Mouse (Mus musculus): ENCODE measurements around the gene Sesn1. TPM values are rescaled to one million over a fixed set of nuclear protein-coding genes. Genes with fewer than 3 reads are reported as not detected.
A peak's percentile ranks its signal among the peaks of the same experiment; 100 is the strongest.

Sesn1 gene
- polyA plus RNA-seq, 1 experiment = 9.7 TPM

DNA sequence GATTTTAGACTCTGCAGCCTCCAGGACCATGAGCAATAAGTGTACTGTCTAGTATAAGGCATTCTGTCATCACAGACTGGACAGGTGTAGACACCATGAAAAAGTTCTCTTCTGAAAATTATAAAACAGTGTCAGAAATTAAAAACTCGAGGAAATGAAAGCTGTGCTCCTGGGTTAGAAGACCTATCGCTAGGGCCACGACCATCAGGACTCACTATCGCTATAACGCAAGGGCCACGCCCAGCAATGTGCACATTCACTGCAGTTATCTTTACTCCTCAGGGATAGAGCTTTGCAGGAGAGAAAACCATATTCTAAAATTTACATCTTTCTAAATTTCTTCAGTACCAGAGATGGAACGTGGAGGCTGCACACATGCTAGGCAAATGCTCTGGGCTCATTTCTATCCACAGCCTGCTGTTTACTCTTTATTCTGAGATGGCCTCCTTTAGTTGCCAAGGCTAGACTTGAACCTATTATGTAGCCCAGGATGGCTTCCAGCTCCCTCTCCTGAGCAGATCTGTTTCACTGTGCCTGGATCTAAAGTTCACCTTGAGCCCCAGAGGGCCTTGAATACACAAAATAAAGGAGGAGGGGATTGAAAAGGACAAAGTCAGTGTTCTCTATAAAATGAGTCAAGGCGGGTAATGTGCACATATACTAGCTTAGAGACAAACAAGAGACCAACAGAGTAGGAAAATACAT, 102.7 kb downstream of the Sesn1 start:
- H3K27me3 ChIP-seq (ENCODE audit: control insufficient read depth, insufficient read depth, insufficient read length) = no peaks in the 10 kb centered on the region
- no peak overlapping the region for H3ac ChIP-seq (ENCODE audit: control insufficient read depth, insufficient read length)
- no peak overlapping the region for H3K4me2 ChIP-seq (ENCODE audit: low read depth)
- no peaks in the 10 kb centered on the region for H3K79me2 ChIP-seq (ENCODE audit: control insufficient read depth, insufficient read depth)
- peaks cover 1% of the 10 kb centered on the region for H3K36me3 ChIP-seq (ENCODE audit: control insufficient read depth, insufficient read depth)
- TF ChIP-seq E2F4 (IDR thresholded peaks at IDR 0.05; ENCODE audit: insufficient read depth) = no peak
- TF ChIP-seq TCF3 (IDR thresholded peaks at IDR 0.05; ENCODE audit: insufficient read length, low read depth) = no peak
- TF ChIP-seq MAX (IDR thresholded peaks at IDR 0.05; ENCODE audit: low read depth) = no peak
- TF ChIP-seq USF1 (IDR thresholded peaks at IDR 0.05; ENCODE audit: low read depth) = no peak
- TF ChIP-seq MYOG (IDR thresholded peaks at IDR 0.05; ENCODE audit: control insufficient read depth in 1 of 3, insufficient read depth in 1 of 3, insufficient read length in 2 of 3, low read depth in 2 of 3) = no peak
- TF ChIP-seq SRF (IDR thresholded peaks at IDR 0.05; ENCODE audit: control insufficient read depth, insufficient read length, low read depth) = no peak
- H3K4me3 ChIP-seq = no peak overlapping the region

DNA sequence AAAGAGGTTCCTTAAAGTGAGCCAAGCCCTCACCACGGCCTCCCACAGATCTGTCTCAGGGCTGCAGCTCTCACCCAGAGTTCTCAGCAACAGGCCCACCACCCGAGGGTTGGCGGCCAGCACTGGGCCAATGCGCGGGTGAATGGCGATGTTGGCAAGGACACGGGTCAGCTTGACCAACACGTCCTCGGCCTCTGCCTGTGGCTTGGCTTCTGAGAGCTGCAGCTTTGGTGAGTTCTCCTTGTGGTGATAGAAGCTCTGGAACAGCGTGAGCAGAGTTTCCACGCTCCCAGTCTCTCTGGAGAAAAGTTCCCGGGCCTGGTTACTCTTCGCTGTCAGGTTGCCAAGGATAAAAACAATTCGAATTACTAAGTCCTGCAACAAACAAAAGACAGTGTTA, 117.0 kb downstream of the Sesn1 start:
- Histone ChIP-seq H3K4me3 (no peak overlapping the region), H3K79me2 (ENCODE audit: control insufficient read depth, insufficient read depth) (no peaks in the 10 kb centered on the region), H3ac (ENCODE audit: control insufficient read depth, insufficient read length) (no peak overlapping the region), H3K27me3 (ENCODE audit: control insufficient read depth, insufficient read depth, insufficient read length) (peaks cover 5% of the 10 kb centered on the region), H3K36me3 (ENCODE audit: control insufficient read depth, insufficient read depth) (no peaks in the 10 kb centered on the region), H3K4me2 (ENCODE audit: low read depth) (no peak overlapping the region)
- TF ChIP-seq USF1 (IDR thresholded peaks at IDR 0.05; ENCODE audit: low read depth) (no peak), E2F4 (IDR thresholded peaks at IDR 0.05; ENCODE audit: insufficient read depth) (no peak), MYOD1 (IDR thresholded peaks at IDR 0.05; ENCODE audit: control insufficient read depth in 1 of 3, insufficient read length in 2 of 3, low read depth in 2 of 3) (no peak), CEBPB (IDR thresholded peaks at IDR 0.05; ENCODE audit: insufficient read depth, poor library complexity, severe bottlenecking) (no peak), POLR2AphosphoS2 (IDR thresholded peaks at IDR 0.05; ENCODE audit: insufficient read length, low read depth) (no peak), REST (IDR thresholded peaks at IDR 0.05; ENCODE audit: insufficient read depth, insufficient read length) (no peak), TCF12 (IDR thresholded peaks at IDR 0.05; ENCODE audit: insufficient read depth, poor library complexity, severe bottlenecking) (no peak), POLR2A (IDR thresholded peaks at IDR 0.05; ENCODE audit: insufficient read length, low read depth) (no peak), TCF3 (IDR thresholded peaks at IDR 0.05; ENCODE audit: insufficient read length, low read depth) (no peak)

GRCm38 (mm10) chr10:41930966-41931365, 121.2 kb downstream of the Sesn1 start:
- Histone ChIP-seq H3K4me3 (no peak overlapping the region), H3K4me2 (ENCODE audit: low read depth) (no peak overlapping the region), H3ac (ENCODE audit: control insufficient read depth, insufficient read length) (no peak overlapping the region), H3K27me3 (ENCODE audit: control insufficient read depth, insufficient read depth, insufficient read length) (peaks cover 5% of the 10 kb centered on the region), H3K79me2 (ENCODE audit: control insufficient read depth, insufficient read depth) (no peaks in the 10 kb centered on the region), H3K36me3 (ENCODE audit: control insufficient read depth, insufficient read depth) (no peaks in the 10 kb centered on the region)
- TF ChIP-seq TCF3 (IDR thresholded peaks at IDR 0.05; ENCODE audit: insufficient read length, low read depth) = no peak
- no peak for TF ChIP-seq POLR2A (IDR thresholded peaks at IDR 0.05; ENCODE audit: insufficient read length, low read depth)
- TF ChIP-seq SRF (IDR thresholded peaks at IDR 0.05; ENCODE audit: control insufficient read depth, insufficient read length, low read depth) = no peak
- TF ChIP-seq USF1 (IDR thresholded peaks at IDR 0.05; ENCODE audit: low read depth) = no peak
- no peak for TF ChIP-seq MAX (IDR thresholded peaks at IDR 0.05; ENCODE audit: low read depth)
- no peak for TF ChIP-seq MYOD1 (IDR thresholded peaks at IDR 0.05; ENCODE audit: control insufficient read depth in 1 of 3, insufficient read length in 2 of 3, low read depth in 2 of 3)
- TF ChIP-seq TCF12 (IDR thresholded peaks at IDR 0.05; ENCODE audit: insufficient read depth, poor library complexity, severe bottlenecking) = no peak
- no peak for TF ChIP-seq CEBPB (IDR thresholded peaks at IDR 0.05; ENCODE audit: insufficient read depth, poor library complexity, severe bottlenecking)
- TF ChIP-seq POLR2AphosphoS2 (IDR thresholded peaks at IDR 0.05; ENCODE audit: insufficient read length, low read depth) = no peak
- no peak for TF ChIP-seq REST (IDR thresholded peaks at IDR 0.05; ENCODE audit: insufficient read depth, insufficient read length)
- no peak for TF ChIP-seq MYOG (IDR thresholded peaks at IDR 0.05; ENCODE audit: control insufficient read depth in 1 of 3, insufficient read depth in 1 of 3, insufficient read length in 2 of 3, low read depth in 2 of 3)
- TF ChIP-seq E2F4 (IDR thresholded peaks at IDR 0.05; ENCODE audit: insufficient read depth) = no peak

DNA sequence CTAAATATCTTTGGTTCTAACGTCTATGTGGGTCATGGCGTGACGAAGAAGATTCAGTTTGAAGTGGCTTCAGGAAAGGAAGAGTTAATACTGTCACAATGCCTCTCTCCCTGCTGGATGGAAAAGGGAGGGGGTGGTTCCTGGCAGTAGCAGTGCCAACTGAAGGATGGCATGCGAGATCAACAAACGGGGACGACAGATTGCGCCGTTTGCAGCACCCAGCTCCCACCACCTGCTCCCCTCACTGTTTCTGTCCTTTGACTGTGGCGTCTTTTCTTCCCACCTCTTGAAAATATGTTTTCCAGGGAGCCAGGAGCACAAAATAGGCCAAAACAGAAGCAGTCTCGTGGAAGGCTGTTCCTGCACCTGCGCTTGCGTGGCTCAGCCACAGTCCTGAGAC, 122.2 kb downstream of the Sesn1 start:
- TF ChIP-seq MYOD1 (IDR thresholded peaks at IDR 0.05; ENCODE audit: control insufficient read depth in 1 of 3, insufficient read length in 2 of 3, low read depth in 2 of 3) = peak in 1 of 3 experiments; percentile 15
- no peak for TF ChIP-seq POLR2A (IDR thresholded peaks at IDR 0.05; ENCODE audit: insufficient read length, low read depth)

DNA sequence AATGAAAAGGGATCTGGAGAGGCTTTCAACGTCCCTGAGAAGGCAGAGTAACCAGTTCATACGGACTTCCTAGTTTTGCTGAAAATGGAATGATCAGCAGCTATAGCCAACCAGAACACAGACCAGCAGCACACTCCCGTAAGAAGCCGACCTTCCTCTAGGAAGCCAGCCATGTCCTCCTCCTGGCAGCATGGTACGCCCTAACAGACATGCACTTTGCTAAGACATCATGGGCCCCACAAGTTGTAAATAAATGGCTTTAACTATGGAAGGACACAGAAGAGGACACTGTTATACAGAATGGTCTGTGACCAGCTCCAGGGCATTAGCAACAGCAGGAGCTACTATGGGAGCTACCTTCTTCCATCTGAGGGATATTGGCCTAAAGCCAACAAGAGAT, 123.2 kb downstream of the Sesn1 start:
- H3K79me2 ChIP-seq (ENCODE audit: control insufficient read depth, insufficient read depth) = no peaks in the 10 kb centered on the region
- no peak overlapping the region for H3K4me2 ChIP-seq (ENCODE audit: low read depth)
- TF ChIP-seq SRF (IDR thresholded peaks at IDR 0.05; ENCODE audit: control insufficient read depth, insufficient read length, low read depth) (no peak), CEBPB (IDR thresholded peaks at IDR 0.05; ENCODE audit: insufficient read depth, poor library complexity, severe bottlenecking) (no peak), MAX (IDR thresholded peaks at IDR 0.05; ENCODE audit: low read depth) (no peak), E2F4 (IDR thresholded peaks at IDR 0.05; ENCODE audit: insufficient read depth) (no peak), POLR2AphosphoS2 (IDR thresholded peaks at IDR 0.05; ENCODE audit: insufficient read length, low read depth) (no peak), POLR2A (IDR thresholded peaks at IDR 0.05; ENCODE audit: insufficient read length, low read depth) (no peak), TCF12 (IDR thresholded peaks at IDR 0.05; ENCODE audit: insufficient read depth, poor library complexity, severe bottlenecking) (no peak), TCF3 (IDR thresholded peaks at IDR 0.05; ENCODE audit: insufficient read length, low read depth) (no peak), REST (IDR thresholded peaks at IDR 0.05; ENCODE audit: insufficient read depth, insufficient read length) (no peak), USF1 (IDR thresholded peaks at IDR 0.05; ENCODE audit: low read depth) (no peak), MYOG (IDR thresholded peaks at IDR 0.05; ENCODE audit: control insufficient read depth in 1 of 3, insufficient read depth in 1 of 3, insufficient read length in 2 of 3, low read depth in 2 of 3) (no peak), MYOD1 (IDR thresholded peaks at IDR 0.05; ENCODE audit: control insufficient read depth in 1 of 3, insufficient read length in 2 of 3, low read depth in 2 of 3) (no peak)
- H3K4me3 ChIP-seq = no peak overlapping the region
- peaks cover 5% of the 10 kb centered on the region for H3K27me3 ChIP-seq (ENCODE audit: control insufficient read depth, insufficient read depth, insufficient read length)
- H3K36me3 ChIP-seq (ENCODE audit: control insufficient read depth, insufficient read depth) = no peaks in the 10 kb centered on the region
- H3ac ChIP-seq (ENCODE audit: control insufficient read depth, insufficient read length) = no peak overlapping the region

More for the DNA sequence above, 122.2 kb downstream of the Sesn1 start:
- no peaks in the 10 kb centered on the region for H3K79me2 ChIP-seq (ENCODE audit: control insufficient read depth, insufficient read depth)
- H3K27me3 ChIP-seq (ENCODE audit: control insufficient read depth, insufficient read depth, insufficient read length) = peaks cover 5% of the 10 kb centered on the region
- H3K4me3 ChIP-seq = no peak overlapping the region
- no peak overlapping the region for H3ac ChIP-seq (ENCODE audit: control insufficient read depth, insufficient read length)
- no peaks in the 10 kb centered on the region for H3K36me3 ChIP-seq (ENCODE audit: control insufficient read depth, insufficient read depth)
- no peak overlapping the region for H3K4me2 ChIP-seq (ENCODE audit: low read depth)

All from myocyte (in vitro differentiated cells).